Mouse (Mus musculus): ENCODE results near the gene Pcnp. TPM values are rescaled to one million over a fixed set of nuclear protein-coding genes. Genes with fewer than 3 reads are reported as not detected.

The Pcnp gene
- polyA plus RNA-seq, 1 experiment, result not detected

DNA sequence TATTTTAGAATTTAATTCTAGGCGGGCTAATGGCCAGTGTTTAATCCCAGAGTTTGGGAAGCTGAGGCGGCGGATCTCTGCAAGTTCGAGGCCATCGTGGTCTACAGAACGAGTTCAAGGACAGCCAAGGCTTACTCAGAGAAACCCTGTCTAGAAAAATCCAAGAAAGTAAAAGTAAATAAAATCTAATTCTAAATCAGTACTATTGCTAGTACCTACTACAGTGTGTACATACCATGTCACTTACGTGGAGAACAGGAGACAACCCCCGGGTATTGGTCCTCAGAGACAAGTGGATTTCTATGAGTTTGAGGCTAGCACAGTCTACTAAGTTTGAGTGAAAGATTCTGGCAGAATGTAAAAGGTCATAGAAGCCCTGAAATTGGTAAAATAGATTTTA, 8.6 kb upstream of the Pcnp start:
- H3K4me1 ChIP-seq (ENCODE audit: control insufficient read depth, insufficient read depth, low read length), result no peaks in the 10 kb centered on the region
- TF ChIP-seq POLR2A (IDR thresholded peaks at IDR 0.05; ENCODE audit: insufficient read depth, low read depth, low read length), result no peak
- H3K4me3 ChIP-seq (ENCODE audit: insufficient read depth, low read depth, low read length), result peak overlapping the region; percentile 92
- peak overlapping the region; percentile 95 for H3K27ac ChIP-seq (ENCODE audit: insufficient read depth, low read depth, low read length)
- 29% methylated on average over 8 of the region's 8 CpGs for WGBS

DNA sequence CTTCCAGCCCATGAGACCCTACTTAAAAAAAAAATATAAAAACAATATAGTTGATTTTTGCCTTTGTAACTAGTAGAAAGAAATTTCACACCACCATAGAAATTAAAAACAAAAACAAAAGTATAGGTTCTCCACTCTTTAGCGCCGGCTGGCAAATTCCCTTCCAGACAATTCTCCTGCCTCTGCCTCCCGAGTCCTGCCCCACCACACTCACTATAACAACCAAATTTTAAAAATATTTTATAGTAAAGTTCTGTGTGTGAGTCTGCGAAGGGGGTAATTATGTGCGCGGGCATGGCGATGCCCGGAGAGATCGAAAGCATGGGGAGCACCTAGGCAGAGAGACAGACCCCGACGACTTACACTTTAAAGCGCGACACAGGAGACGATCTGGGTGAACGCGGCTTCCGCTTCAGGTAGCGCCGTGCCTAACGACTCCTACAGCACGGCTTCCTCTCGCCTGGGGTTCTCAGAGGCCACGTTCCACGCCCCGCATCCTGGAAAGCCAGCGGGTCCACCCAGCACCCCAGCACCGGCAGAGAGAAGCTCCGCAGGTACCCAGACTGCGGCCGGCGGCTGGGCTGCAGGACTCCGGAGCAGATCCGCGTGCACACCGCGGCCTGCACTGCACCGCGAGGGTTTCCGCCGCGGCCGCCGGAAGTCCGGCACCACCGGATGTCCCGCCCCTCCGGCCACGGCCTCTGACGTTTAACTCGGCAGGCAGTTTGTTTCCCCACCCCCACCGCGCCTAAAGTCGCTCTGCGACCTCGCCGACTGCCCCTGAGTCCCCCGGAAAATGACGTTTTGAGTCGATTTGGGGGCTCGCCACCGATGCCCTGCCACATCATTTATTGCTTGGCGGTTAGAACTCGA, 7.8 kb upstream of the Pcnp start, which contains the start of gene Trmt10c:
Gene Trmt10c, minus strand, starts transcription at position 682 of the 873 bp plus-strand sequence.
- no peaks in the 10 kb centered on the region for H3K4me1 ChIP-seq (ENCODE audit: control insufficient read depth, insufficient read depth, low read length)
- peak within 1 kb of the TSS; percentile 92 for H3K4me3 ChIP-seq (ENCODE audit: insufficient read depth, low read depth, low read length)
- peak within 1 kb of the TSS; percentile 95 for H3K27ac ChIP-seq (ENCODE audit: insufficient read depth, low read depth, low read length)
- under 1% methylated on average over 63 of the region's 63 CpGs for WGBS
- TF ChIP-seq POLR2A (IDR thresholded peaks at IDR 0.05; ENCODE audit: insufficient read depth, low read depth, low read length) (peak; percentile 91), CTCF (IDR thresholded peaks at IDR 0.05; ENCODE audit: insufficient read depth, low read depth, low read length) (no peak)

DNA sequence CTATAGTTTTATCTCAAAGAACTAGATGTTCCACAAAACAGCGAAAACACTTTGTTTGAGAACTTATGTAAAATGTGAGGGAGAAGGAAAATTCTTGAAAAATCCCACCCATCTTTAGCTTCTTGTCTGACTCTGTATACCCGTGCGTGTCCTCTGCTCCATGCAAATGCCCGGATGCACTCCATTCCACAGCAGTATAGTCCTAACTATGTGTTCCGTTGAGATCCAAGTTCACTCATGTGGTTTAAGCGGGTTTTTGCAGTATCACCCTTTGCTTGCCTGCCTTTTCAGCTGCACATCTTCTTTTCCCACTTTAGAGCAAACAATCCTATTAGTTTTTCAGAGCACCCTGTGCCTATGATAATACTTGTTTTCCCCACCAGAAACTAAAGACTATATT, 7.0 kb upstream of the Pcnp start:
- 57% methylated on average over 6 of the region's 6 CpGs for WGBS
- no peak overlapping the region for H3K4me3 ChIP-seq (ENCODE audit: insufficient read depth, low read depth, low read length)
- H3K27ac ChIP-seq (ENCODE audit: insufficient read depth, low read depth, low read length), result no peak overlapping the region
- H3K4me1 ChIP-seq (ENCODE audit: control insufficient read depth, insufficient read depth, low read length), result no peaks in the 10 kb centered on the region
- TF ChIP-seq POLR2A (IDR thresholded peaks at IDR 0.05; ENCODE audit: insufficient read depth, low read depth, low read length) (no peak), CTCF (IDR thresholded peaks at IDR 0.05; ENCODE audit: insufficient read depth, low read depth, low read length) (no peak)

DNA sequence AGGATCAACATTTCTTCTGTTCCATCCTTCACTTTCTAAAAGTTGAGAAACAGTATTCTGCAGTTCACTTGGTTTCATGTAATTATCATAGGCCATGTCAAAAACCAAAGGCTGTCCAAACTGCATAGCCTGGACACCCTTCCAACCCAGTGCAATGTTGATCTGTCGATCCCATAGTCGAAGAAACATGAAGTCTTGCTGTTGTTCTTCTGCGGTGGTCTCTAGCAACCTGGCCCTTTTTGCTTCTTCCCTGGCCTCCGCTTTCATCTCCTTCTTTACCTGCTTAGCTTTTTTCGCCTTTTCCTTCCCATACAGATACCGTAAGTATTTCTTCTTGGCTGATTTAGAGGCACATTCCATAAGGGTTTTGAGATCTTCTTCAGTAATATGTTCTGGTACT, 5.0 kb upstream of the Pcnp start:
- no peak overlapping the region for H3K4me3 ChIP-seq (ENCODE audit: insufficient read depth, low read depth, low read length)
- TF ChIP-seq POLR2A (IDR thresholded peaks at IDR 0.05; ENCODE audit: insufficient read depth, low read depth, low read length), result no peak
- no peak for TF ChIP-seq CTCF (IDR thresholded peaks at IDR 0.05; ENCODE audit: insufficient read depth, low read depth, low read length)
- no peaks in the 10 kb centered on the region for H3K4me1 ChIP-seq (ENCODE audit: control insufficient read depth, insufficient read depth, low read length)
- 96% methylated on average over 6 of the region's 6 CpGs for WGBS
- no peak overlapping the region for H3K27ac ChIP-seq (ENCODE audit: insufficient read depth, low read depth, low read length)

DNA sequence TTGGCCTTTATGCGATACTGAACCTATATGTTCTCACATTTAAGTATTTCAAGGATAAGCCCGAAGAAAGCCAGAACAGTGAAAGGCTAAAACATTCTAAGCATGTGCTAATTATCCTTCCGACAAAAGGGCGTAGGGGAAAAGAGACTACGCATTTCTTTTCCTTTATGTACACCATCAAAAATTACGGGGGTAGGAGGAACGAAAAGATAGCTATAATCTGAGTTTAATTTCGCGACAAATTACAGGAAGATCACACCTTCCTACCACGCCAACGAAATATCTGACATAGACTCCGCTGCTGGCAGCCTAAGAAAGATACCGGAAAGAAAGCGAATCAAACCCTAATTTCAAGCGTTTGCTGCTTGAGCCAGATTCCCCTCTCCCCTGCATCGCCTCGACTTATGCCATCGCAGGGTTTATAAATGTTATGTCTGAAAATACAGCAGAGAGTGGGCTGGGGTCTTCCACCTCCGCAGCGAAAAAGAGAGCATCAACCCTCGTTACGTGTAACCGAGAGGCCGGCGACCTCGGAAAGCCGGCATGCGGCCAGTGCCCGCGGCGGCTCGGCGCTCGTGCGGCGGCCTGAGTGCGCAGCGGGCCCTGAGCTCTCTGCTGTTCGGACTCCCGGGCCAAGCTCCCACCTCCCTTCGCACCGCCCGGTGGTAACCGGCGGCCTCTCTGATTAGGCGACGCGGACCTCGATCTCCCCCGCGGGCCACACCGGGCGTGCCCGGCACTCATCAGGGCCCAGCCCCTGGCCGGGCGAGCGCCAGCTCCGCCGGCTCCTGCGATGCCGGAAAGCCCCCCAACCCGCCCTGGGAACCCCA, 602 bp downstream of the Pcnp start:
- peak overlapping the region; percentile 76 for H3K4me3 ChIP-seq (ENCODE audit: insufficient read depth, low read depth, low read length)
- under 1% methylated on average over 62 of the region's 62 CpGs for WGBS
- no peak for TF ChIP-seq CTCF (IDR thresholded peaks at IDR 0.05; ENCODE audit: insufficient read depth, low read depth, low read length)
- no peak for TF ChIP-seq POLR2A (IDR thresholded peaks at IDR 0.05; ENCODE audit: insufficient read depth, low read depth, low read length)
- H3K4me1 ChIP-seq (ENCODE audit: control insufficient read depth, insufficient read depth, low read length), result no peaks in the 10 kb centered on the region; the same call in 1 of the 2 replicates
- peak overlapping the region; percentile 47 for H3K27ac ChIP-seq (ENCODE audit: insufficient read depth, low read depth, low read length)

DNA sequence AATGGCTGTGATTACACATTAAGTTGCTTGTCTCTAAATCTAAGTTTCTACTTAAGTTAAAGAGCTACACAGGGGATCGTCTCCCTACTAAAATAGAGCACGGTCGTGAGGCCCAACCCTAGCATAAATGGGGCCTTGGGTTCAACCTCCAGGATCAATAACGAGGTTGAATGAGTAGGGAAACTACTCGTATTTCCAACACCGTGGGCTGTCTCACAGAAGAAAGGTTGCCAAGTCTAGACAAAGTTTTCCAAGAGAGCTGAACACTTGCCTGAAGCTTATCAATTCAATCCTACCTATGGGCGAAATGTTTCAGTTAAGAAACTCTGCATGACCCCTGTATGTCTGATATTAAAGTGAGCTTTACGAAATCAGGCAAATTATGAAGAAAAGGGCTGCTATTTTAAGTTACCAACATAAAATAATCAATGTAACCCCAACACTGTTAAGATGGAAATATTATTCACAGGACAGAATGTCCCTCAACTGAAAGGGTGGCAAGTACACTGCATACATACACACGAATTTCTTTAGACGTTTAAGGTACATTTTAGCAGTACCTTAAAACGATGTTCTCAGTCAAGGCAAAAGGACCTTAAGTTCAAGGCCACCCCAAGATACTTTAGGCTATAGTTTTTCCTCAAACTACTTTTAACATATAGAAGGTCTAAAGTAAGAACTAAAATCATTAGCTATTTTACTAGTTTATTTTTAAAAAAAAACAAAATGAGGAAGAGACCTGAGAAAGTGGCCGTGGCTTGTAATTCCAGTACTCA, 1.5 kb downstream of the Pcnp start:
- H3K4me1 ChIP-seq (ENCODE audit: control insufficient read depth, insufficient read depth, low read length), result no peaks in the 10 kb centered on the region; the same call in 1 of the 2 replicates
- H3K4me3 ChIP-seq (ENCODE audit: insufficient read depth, low read depth, low read length), result peak overlapping the region; percentile 16; the same call in 1 of the 2 replicates
- TF ChIP-seq CTCF (IDR thresholded peaks at IDR 0.05; ENCODE audit: insufficient read depth, low read depth, low read length), result no peak
- TF ChIP-seq POLR2A (IDR thresholded peaks at IDR 0.05; ENCODE audit: insufficient read depth, low read depth, low read length), result no peak
- no peak overlapping the region for H3K27ac ChIP-seq (ENCODE audit: insufficient read depth, low read depth, low read length)
- 22% methylated on average over 12 of the region's 12 CpGs for WGBS

DNA sequence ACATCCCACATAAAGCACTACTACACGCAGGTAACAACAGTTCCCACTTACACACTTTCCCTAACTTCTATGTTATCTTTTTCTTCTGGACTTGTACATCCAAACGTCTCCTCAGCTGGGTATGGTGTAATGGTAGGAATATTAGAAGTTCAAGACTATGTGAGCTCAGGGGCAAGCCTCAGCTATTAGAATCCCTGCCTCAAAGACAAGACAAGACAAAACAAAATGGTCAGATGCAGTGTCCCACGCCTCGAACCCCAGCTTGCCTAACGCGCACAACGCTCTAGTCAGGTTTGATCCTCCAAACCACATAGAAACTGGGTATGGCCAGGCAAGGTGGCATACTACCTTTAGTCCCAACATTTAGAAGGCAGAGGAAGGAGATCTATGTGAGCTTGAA, 9.9 kb downstream of the Pcnp start:
- Histone ChIP-seq H3K27ac (ENCODE audit: insufficient read depth, low read depth, low read length) (no peak overlapping the region), H3K4me1 (ENCODE audit: control insufficient read depth, insufficient read depth, low read length) (no peaks in the 10 kb centered on the region; the same call in 1 of the 2 replicates), H3K4me3 (ENCODE audit: insufficient read depth, low read depth, low read length) (no peak overlapping the region)
- no peak for TF ChIP-seq CTCF (IDR thresholded peaks at IDR 0.05; ENCODE audit: insufficient read depth, low read depth, low read length)
- no peak for TF ChIP-seq POLR2A (IDR thresholded peaks at IDR 0.05; ENCODE audit: insufficient read depth, low read depth, low read length)
- WGBS, result 96% methylated on average over 7 of the region's 7 CpGs

DNA sequence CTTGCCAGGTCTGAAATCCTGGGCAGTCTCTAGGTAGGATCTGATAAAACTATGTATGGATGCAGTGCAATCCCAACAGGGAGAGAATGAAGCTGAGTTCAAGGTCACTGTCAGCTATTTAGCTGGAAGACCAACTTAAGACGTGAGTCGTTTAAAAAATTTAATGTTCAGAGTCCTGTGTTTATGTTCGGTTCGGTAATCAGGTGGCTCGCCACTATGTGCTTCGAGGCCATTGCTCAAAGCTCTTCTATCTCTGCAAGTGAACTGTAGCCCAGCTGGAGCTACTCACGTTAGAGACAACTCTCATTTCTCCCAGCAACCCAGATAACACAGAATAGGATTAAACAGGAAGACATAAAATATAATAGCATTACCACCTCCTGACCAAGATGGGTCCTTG, 15.5 kb downstream of the Pcnp start:
- Histone ChIP-seq H3K27ac (ENCODE audit: insufficient read depth, low read depth, low read length) (no peak overlapping the region), H3K4me1 (ENCODE audit: control insufficient read depth, insufficient read depth, low read length) (no peaks in the 10 kb centered on the region), H3K4me3 (ENCODE audit: insufficient read depth, low read depth, low read length) (no peak overlapping the region)
- 86% methylated on average over 7 of the region's 7 CpGs for WGBS
- no peak for TF ChIP-seq CTCF (IDR thresholded peaks at IDR 0.05; ENCODE audit: insufficient read depth, low read depth, low read length)
- no peak for TF ChIP-seq POLR2A (IDR thresholded peaks at IDR 0.05; ENCODE audit: insufficient read depth, low read depth, low read length)

Data from olfactory bulb, adult 2 months (tissue).